Mouse (Mus musculus) neural tube, embryonic 14.5 days (tissue): ENCODE results near the gene Fancg. TPM values are rescaled to one million over a fixed set of nuclear protein-coding genes. Genes with fewer than 3 reads are reported as not detected.
A peak's percentile ranks its signal among the peaks of the same experiment; 100 is the strongest.

Experiments used
- ATAC-seq: fragments of 200-750 bp; cut with Nextera tagmentation; 2 replicates; pipeline ENCODE4 v1.8.0; 2017; ENCODE audit warnings: low read depth, mild to moderate bottlenecking, moderate TSS enrichment, moderate library complexity
- H3K27ac ChIP-seq: fragments of 300-500 bp; sonication (generic); 2 replicates; pipeline ENCODE4 v1.5.1; 2014; ENCODE audit warnings: low read depth, mild to moderate bottlenecking, control low read depth, low read length, moderate library complexity, mixed read lengths
- H3K27me3 ChIP-seq: fragments of 300-500 bp; sonication (generic); 2 replicates; pipeline ENCODE4 v1.6.1; 2014; ENCODE audit warnings: low read length; ENCODE audit not compliant: control insufficient read depth, insufficient read depth
- H3K36me3 ChIP-seq: fragments of 300-500 bp; sonication (generic); 2 replicates; pipeline ENCODE4 v1.6.1; 2014; ENCODE audit warnings: low read length, mixed read lengths; ENCODE audit not compliant: control insufficient read depth, insufficient read depth
- H3K4me1 ChIP-seq: fragments of 300-500 bp; sonication (generic); 2 replicates; pipeline ENCODE4 v1.6.1; 2014; ENCODE audit warnings: low read length; ENCODE audit not compliant: control insufficient read depth, insufficient read depth
- H3K4me2 ChIP-seq: fragments of 300-500 bp; sonication (generic); 2 replicates; pipeline ENCODE4 v1.6.1; 2014; ENCODE audit warnings: mild to moderate bottlenecking, low read depth, low read length, control low read depth
- H3K4me3 ChIP-seq: fragments of 300-500 bp; sonication (generic); 2 replicates; pipeline ENCODE4 v1.5.1; 2014; ENCODE audit warnings: low read depth, low read length, control low read depth, mixed read lengths
- H3K9ac ChIP-seq: fragments of 300-500 bp; sonication (generic); replicated peaks from 2 replicates; pipeline ENCODE4 v1.6.1; 2014; ENCODE audit warnings: low read depth, mild to moderate bottlenecking, control low read depth, low read length, mixed read lengths
- H3K9me3 ChIP-seq: fragments of 300-500 bp; sonication (generic); 2 replicates; pipeline ENCODE4 v1.6.1; 2016; ENCODE audit warnings: low read length; ENCODE audit not compliant: control insufficient read depth
- WGBS: fragments of 180-500 bp; shearing (Covaris S2); extraction: QIAGEN DNeasy Blood & Tissue Kit; methylation state at CpG from one replicate; pipeline ENCODE4 v1.1.7; 2014; 5-methylcytosine and 5-hydroxymethylcytosine counted together
- polyA plus RNA-seq: library from polyadenylated mRNA; unstranded; fragments of >200 nt; fragmentation: Nextera tagmentation; extraction: Ambion mirVana; gene quantifications from 2 replicates; pipeline ENCODE4 v1.2.1, GENCODE M21; 2014

The Fancg gene
- polyA plus RNA-seq, 1 experiment from 2014 or later = 18.9 TPM

- ATAC-seq = peak; percentile 21; the same call in 1 of the 2 replicates
- WGBS = 72% methylated on average over 4 of the region's 4 CpGs
- H3K4me1 ChIP-seq = peaks cover 7% of the 10 kb centered on the region; the same call in 1 of the 2 replicates
- peaks cover 31% of the 10 kb centered on the region for H3K36me3 ChIP-seq
- H3K27ac ChIP-seq = no peak overlapping the region
- no peak overlapping the region for H3K4me3 ChIP-seq
- no peaks in the 10 kb centered on the region for H3K27me3 ChIP-seq
- H3K9me3 ChIP-seq = no peaks in the 10 kb centered on the region
- no peak overlapping the region for H3K4me2 ChIP-seq
- H3K9ac ChIP-seq = no peak overlapping the region
Observed at GRCm38 (mm10) chr4:42959382-42959781, 50.9 kb downstream of the Fancg start.

GRCm38 (mm10) chr4:42958942-42959341 is 51.4 kb downstream of the Fancg start:
- Histone ChIP-seq H3K9me3 (no peaks in the 10 kb centered on the region), H3K36me3 (peaks cover 31% of the 10 kb centered on the region), H3K27ac (no peak overlapping the region), H3K9ac (no peak overlapping the region), H3K4me3 (no peak overlapping the region), H3K27me3 (no peaks in the 10 kb centered on the region), H3K4me1 (peaks cover 8% of the 10 kb centered on the region), H3K4me2 (no peak overlapping the region)
- 77% methylated on average over 8 of the region's 8 CpGs for WGBS
- ATAC-seq = no peak

DNA sequence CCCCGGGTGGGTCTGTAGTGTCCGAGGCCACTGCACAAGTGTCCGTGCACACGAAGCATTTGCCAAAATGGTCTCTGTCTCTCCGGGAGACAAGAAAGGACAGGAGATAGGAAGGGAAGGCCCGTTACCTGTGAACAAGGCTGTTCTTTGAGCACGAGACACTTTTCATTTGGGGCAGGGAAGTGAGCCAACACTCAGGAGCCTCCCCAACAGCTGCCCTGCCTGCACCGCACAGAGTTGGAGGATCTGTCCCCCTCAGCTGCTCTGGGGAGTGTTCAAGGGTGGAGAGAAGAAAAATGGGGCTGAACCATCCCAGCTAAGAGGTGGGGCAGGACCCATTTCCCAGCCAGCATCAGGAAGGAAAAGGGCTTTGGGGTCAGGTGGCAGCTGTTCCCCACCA is 52.3 kb downstream of the Fancg start:
- Histone ChIP-seq H3K27ac (no peak overlapping the region), H3K36me3 (peaks cover 34% of the 10 kb centered on the region), H3K9me3 (no peaks in the 10 kb centered on the region), H3K4me1 (peaks cover 17% of the 10 kb centered on the region), H3K4me2 (no peak overlapping the region), H3K27me3 (no peaks in the 10 kb centered on the region), H3K4me3 (no peak overlapping the region), H3K9ac (no peak overlapping the region)
- ATAC-seq = no peak
- 91% methylated on average over 8 of the region's 8 CpGs for WGBS

DNA sequence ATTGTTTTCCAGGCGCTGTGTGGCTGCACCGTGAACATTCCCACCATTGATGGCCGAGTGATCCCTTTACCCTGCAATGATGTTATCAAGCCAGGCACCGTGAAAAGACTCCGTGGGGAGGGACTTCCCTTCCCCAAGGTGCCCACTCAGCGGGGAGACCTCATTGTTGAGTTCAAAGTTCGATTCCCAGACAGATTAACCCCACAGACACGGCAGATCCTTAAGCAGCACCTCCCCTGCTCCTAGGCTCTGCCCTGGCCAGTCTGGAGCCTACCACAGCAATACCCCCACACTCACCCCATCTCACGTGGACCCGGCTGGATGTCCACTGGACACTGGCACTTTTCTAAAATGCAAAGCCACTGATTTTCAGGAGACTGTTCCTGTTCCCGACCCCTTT is 53.0 kb downstream of the Fancg start:
- Histone ChIP-seq H3K27me3 (no peaks in the 10 kb centered on the region), H3K36me3 (peaks cover 35% of the 10 kb centered on the region), H3K4me1 (peaks cover 24% of the 10 kb centered on the region), H3K4me2 (no peak overlapping the region), H3K4me3 (no peak overlapping the region), H3K9me3 (no peaks in the 10 kb centered on the region), H3K9ac (no peak overlapping the region), H3K27ac (no peak overlapping the region)
- WGBS = 84% methylated on average over 11 of the region's 11 CpGs
- no peak for ATAC-seq

- Histone ChIP-seq H3K36me3 (peaks cover 35% of the 10 kb centered on the region), H3K4me2 (no peak overlapping the region), H3K27ac (no peak overlapping the region), H3K27me3 (no peaks in the 10 kb centered on the region), H3K9me3 (no peaks in the 10 kb centered on the region), H3K4me3 (no peak overlapping the region), H3K9ac (no peak overlapping the region), H3K4me1 (peaks cover 31% of the 10 kb centered on the region)
- WGBS = 94% methylated on average over 17 of the region's 17 CpGs
- ATAC-seq = no peak
Observed at GRCm38 (mm10) chr4:42956581-42956980, 53.7 kb downstream of the Fancg start.

DNA sequence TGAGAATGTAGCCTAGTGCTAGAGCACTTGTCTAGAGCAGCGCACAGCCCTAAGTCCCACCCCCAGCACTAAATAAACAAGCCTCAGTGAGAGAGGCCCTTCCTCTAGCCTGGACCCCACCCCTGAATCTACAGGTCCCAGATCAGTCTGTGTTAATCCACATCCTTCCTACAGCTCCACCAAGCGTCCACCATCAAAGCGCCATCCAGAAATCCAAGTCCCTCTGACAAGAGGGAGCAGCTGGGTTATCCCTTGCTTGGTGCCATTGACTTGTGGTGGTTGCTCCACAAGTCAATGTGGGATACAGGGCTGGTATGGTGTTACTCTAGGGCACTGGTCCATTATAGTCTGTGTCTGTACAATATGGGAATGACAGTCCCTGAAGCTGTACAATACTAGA is 55.1 kb downstream of the Fancg start:
- no peak for ATAC-seq
- 93% methylated on average over 3 of the region's 3 CpGs for WGBS

DNA sequence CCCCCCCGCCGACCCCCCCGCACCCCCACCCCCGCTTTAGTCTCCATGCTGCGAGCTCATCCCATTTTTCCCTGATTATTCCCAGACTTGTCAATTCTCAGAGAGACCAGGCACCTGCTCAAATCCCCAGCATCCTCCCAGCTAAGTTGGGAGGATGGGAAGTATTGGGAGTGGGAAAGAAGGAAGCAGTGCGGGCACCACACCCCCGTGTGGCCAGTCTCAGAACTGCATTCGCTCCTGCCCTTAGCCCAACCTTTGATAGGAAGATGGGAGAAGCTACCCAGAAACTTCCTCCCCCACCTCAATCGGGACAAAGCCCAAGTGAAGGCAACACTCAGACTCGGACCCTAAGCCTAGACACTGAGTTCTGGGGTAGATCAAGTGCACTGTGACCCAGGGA is 56.0 kb downstream of the Fancg start:
- Histone ChIP-seq H3K9me3 (no peaks in the 10 kb centered on the region), H3K4me2 (peak overlapping the region; percentile 98), H3K36me3 (peaks cover 35% of the 10 kb centered on the region), H3K4me1 (peaks cover 39% of the 10 kb centered on the region), H3K4me3 (no peak overlapping the region), H3K9ac (0 out of 2 replicates have a peak overlapping the region, but pooled peaks have one; percentile 28), H3K27me3 (no peaks in the 10 kb centered on the region), H3K27ac (peak overlapping the region; percentile 68; the same call in 1 of the 2 replicates)
- WGBS = 7% methylated on average over 10 of the region's 10 CpGs
- no peak for ATAC-seq

More for the DNA sequence above, 55.1 kb downstream of the Fancg start:
- Histone ChIP-seq H3K27me3 (no peaks in the 10 kb centered on the region), H3K27ac (no peak overlapping the region), H3K36me3 (peaks cover 35% of the 10 kb centered on the region), H3K4me1 (peaks cover 39% of the 10 kb centered on the region), H3K9ac (no peak overlapping the region), H3K4me3 (no peak overlapping the region), H3K9me3 (no peaks in the 10 kb centered on the region), H3K4me2 (no peak overlapping the region)

GRCm38 (mm10) chr4:42953435-42954094 is 56.7 kb downstream of the Fancg start:
- Histone ChIP-seq H3K4me2 (peak overlapping the region; percentile 98), H3K4me3 (peak overlapping the region; percentile 25), H3K4me1 (peaks cover 45% of the 10 kb centered on the region), H3K27me3 (no peaks in the 10 kb centered on the region), H3K9ac (peak overlapping the region; percentile 33; the same call in 1 of the 2 replicates), H3K27ac (peak overlapping the region; percentile 68), H3K36me3 (peaks cover 35% of the 10 kb centered on the region), H3K9me3 (no peaks in the 10 kb centered on the region)
- peak; percentile 4; the same call in 1 of the 2 replicates for ATAC-seq
- WGBS = 10% methylated on average over 10 of the region's 10 CpGs

DNA sequence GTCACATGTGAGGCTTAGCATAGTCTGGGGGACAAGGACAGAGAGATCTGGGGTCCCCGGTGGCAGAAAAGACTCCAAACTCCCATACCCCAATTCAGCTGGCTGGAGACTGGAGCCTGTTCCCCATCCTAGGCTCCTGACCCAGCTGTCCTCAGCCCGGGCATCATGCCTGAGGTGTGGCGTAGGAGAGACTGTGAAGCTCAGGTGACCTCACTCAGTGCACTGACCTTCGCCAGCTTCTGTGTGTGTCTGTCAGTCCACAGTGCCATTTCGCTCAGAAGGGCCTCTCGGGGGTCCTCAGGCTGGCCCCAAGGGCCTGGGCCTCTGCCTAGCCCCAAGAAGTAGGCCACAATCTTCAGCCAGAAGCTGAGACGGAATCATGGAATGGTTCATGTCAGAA is 57.7 kb downstream of the Fancg start:
- Histone ChIP-seq H3K27ac (peak overlapping the region; percentile 97), H3K9ac (peak overlapping the region; percentile 33; the same call in 1 of the 2 replicates), H3K4me1 (peaks cover 51% of the 10 kb centered on the region), H3K36me3 (peaks cover 29% of the 10 kb centered on the region), H3K4me2 (peak overlapping the region; percentile 98), H3K4me3 (peak overlapping the region; percentile 78), H3K27me3 (no peaks in the 10 kb centered on the region), H3K9me3 (no peaks in the 10 kb centered on the region)
- WGBS = 81% methylated on average over 7 of the region's 7 CpGs
- no peak for ATAC-seq
